Mouse (Mus musculus) lung, postnatal 0 days (tissue): ENCODE results near the gene Gsg1.

Source experiments
- CTCF ChIP-seq: IDR thresholded peaks from 2 replicates; pipeline ENCODE4 v1.5.1; 2016; ENCODE audit warnings: antibody characterized with exemption, mild to moderate bottlenecking
- EP300 ChIP-seq: IDR thresholded peaks from 2 replicates; pipeline ENCODE4 v1.6.1; 2016; ENCODE audit warnings: antibody characterized with exemption, mild to moderate bottlenecking, control low read depth

DNA sequence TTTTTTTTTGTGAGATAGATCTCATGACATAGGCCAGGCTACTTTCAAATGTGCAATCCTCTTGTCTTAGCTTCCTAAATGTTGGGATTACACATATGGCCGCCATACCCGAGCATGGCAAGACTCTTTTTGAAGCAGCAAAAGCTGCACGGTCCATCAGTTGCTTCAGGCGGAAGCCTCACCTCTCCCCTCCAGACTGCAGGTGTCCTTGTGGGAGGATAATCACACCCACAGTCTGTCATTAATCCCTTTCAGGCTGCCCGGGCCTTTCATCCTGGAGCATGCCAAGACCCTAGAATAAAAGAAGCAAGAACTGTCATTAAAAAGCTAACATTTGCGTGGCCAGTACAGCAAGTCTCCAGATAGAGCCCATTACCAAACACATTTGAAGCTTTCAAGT, 15.5 kb upstream of the Gsg1 start:
- TF ChIP-seq CTCF (no peak), EP300 (no peak)
